Mouse (Mus musculus) layer of hippocampus, postnatal 25 days (tissue): Measurements from ENCODE around the gene Mapk9. TPM values are rescaled to one million over a fixed set of nuclear protein-coding genes. Genes with fewer than 3 reads are reported as not detected.
"Not testable (repeated sequence)": the region's sequence is repeated elsewhere in the genome, so short reads cannot be mapped to it uniquely, and the experiment has no call there.

Experiments used
- DNase-seq, 2 experiments: peaks; one replicate each; pipeline ENCODE4 v3.0.0; 2022; ENCODE audit warnings: mixed read lengths in 2 of 2, low spot score in 1 of 2; ENCODE audit errors: extremely low spot score in 1 of 2
- total RNA-seq, 2 experiments: library from RNA; stranded (reverse); gene quantifications; 2 replicates each; pipeline ENCODE4 v1.2.3; 2021

The Mapk9 gene
- 100 to 1,000 TPM; 138 to 149 TPM for total RNA-seq

GRCm38 (mm10) chr11:49846401-49847070 is at the start of gene Mapk9:
TSS of gene Mapk9 (plus strand) at chr11:49846751.
- peak; percentile 96 for DNase-seq

- no peak for DNase-seq
Observed at GRCm38 (mm10) chr11:49798931-49799330, 47.6 kb upstream of the Mapk9 start.

- DNase-seq: no peak
Observed at GRCm38 (mm10) chr11:49801516-49801915, 45.0 kb upstream of the Mapk9 start.

GRCm38 (mm10) chr11:49803801-49804200 is 42.8 kb upstream of the Mapk9 start:
- DNase-seq: no peak

GRCm38 (mm10) chr11:49806218-49806617 is 40.3 kb upstream of the Mapk9 start:
- DNase-seq: no peak

GRCm38 (mm10) chr11:49808946-49809345 is 37.6 kb upstream of the Mapk9 start:
- DNase-seq: no peak

GRCm38 (mm10) chr11:49810696-49811095 is 35.9 kb upstream of the Mapk9 start:
- DNase-seq: not testable (repeated sequence)

- DNase-seq: no peak
Observed at GRCm38 (mm10) chr11:49811099-49811541, 35.4 kb upstream of the Mapk9 start.

- DNase-seq: no peak
Observed at GRCm38 (mm10) chr11:49811879-49812278, 34.7 kb upstream of the Mapk9 start.

GRCm38 (mm10) chr11:49818869-49819566 is 27.5 kb upstream of the Mapk9 start:
- peak in 1 of 2 experiments; percentile 36 for DNase-seq

- no peak for DNase-seq
Observed at GRCm38 (mm10) chr11:49819676-49820075, 26.9 kb upstream of the Mapk9 start.

- no peak for DNase-seq
Observed at GRCm38 (mm10) chr11:49820928-49821327, 25.6 kb upstream of the Mapk9 start.

GRCm38 (mm10) chr11:49821546-49821945 is 25.0 kb upstream of the Mapk9 start:
- DNase-seq: no peak

GRCm38 (mm10) chr11:49822337-49822736 is 24.2 kb upstream of the Mapk9 start:
- DNase-seq: no peak

- peak; percentile 58 to 80 for DNase-seq
Observed at GRCm38 (mm10) chr11:49824896-49825295, 21.7 kb upstream of the Mapk9 start.

- DNase-seq: no peak
Observed at GRCm38 (mm10) chr11:49827243-49827642, 19.3 kb upstream of the Mapk9 start.

GRCm38 (mm10) chr11:49829176-49829745 is 17.3 kb upstream of the Mapk9 start:
- no peak for DNase-seq

GRCm38 (mm10) chr11:49831980-49832379 is 14.6 kb upstream of the Mapk9 start:
- no peak for DNase-seq

GRCm38 (mm10) chr11:49832962-49833361 is 13.6 kb upstream of the Mapk9 start:
- DNase-seq: no peak

GRCm38 (mm10) chr11:49834248-49834647 is 12.3 kb upstream of the Mapk9 start:
- DNase-seq: no peak

GRCm38 (mm10) chr11:49835257-49835956 is 11.1 kb upstream of the Mapk9 start:
- no peak for DNase-seq
